Mouse (Mus musculus): ENCODE measurements around the gene Pcare. TPM values are rescaled to one million over a fixed set of nuclear protein-coding genes. Genes with fewer than 3 reads are reported as not detected.

The Pcare gene
- polyA plus RNA-seq, 1 experiment from 2014 or later = not detected

DNA sequence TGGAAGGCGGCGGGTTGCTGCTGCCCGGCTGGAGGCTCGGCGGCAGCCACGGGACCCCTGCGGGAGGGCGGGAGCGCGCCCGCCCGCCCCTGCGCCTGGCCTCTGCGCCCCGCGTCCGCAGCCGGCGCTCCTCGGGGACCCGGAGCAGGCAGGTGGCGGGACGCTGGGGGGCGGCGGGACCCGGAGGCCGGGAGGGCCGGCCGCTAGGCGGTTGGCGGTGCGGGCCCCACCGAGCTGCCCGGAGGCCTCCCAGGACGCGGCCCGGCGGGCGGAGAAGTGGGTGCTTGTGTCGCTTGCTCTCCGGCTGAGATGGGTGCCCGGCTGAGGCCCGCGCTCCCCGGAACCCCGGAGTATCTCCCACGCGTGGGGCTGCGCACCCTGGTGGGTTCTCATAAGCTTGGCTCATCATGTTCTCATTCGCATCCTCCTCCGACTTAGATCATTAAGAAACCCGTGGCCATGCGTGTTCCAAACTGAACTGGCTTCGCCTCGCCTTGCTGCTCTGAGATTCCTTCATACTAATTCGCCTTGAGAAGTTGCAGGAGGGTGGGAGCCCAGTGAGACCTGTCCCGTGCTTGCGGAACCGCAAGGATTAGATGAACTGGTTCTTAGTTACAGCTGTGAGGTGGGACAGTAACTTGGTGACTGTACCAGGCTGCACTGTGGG is 30.1 kb upstream of the Pcare start:
- ATAC-seq (replicated peaks; ENCODE audit: low FRiP score, low read depth) = peak; percentile 19
- Histone ChIP-seq H3K9ac (ENCODE audit: low read depth, low read length) (peak overlapping the region; percentile 66), H3K4me3 (replicated peaks; ENCODE audit: low read depth, low read length) (peak overlapping the region; percentile 61), H3K27me3 (ENCODE audit: insufficient read depth, low read length) (no peaks in the 10 kb centered on the region), H3K27ac (no peak overlapping the region), H3K36me3 (ENCODE audit: insufficient read depth, low read length) (no peaks in the 10 kb centered on the region), H3K9me3 (replicated peaks; ENCODE audit: low read length) (no peaks in the 10 kb centered on the region), H3K4me2 (ENCODE audit: low read length) (peak overlapping the region; percentile 79), H3K4me1 (replicated peaks; ENCODE audit: insufficient read depth, low read length) (no peaks in the 10 kb centered on the region)
- under 1% methylated on average over 47 of the region's 59 CpGs for WGBS
- peak; percentile 41 for DNase-seq (ENCODE audit: low spot score)
- TF ChIP-seq CTCF (IDR thresholded peaks at IDR 0.05; ENCODE audit: low read depth) = no peak

DNA sequence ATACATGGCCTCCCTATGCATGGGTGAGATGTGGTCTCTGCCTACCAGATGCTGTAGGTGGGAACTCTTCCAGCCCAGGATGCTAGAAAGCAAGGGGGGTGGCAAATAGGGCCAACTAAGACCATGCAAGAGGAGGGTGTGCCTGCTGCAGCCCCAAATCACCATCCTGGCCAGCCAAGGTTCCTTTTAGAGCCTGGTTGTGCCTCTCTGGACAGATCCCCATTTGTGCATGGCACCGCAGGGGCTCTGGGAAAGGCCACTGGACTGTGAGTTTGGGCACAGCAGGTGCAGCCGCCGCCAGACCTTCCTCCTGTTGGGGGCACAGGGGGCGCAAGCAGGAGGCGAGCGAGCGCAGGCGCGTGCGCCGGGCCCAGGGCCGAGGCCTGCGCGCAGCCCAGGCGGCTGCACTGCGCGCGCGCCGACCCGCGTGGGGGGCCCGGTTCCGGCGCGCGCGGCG is 29.6 kb upstream of the Pcare start:
- Histone ChIP-seq H3K9ac (ENCODE audit: low read depth, low read length) (peak overlapping the region; percentile 66), H3K4me1 (replicated peaks; ENCODE audit: insufficient read depth, low read length) (no peaks in the 10 kb centered on the region), H3K4me3 (replicated peaks; ENCODE audit: low read depth, low read length) (peak overlapping the region; percentile 61), H3K9me3 (replicated peaks; ENCODE audit: low read length) (no peaks in the 10 kb centered on the region), H3K4me2 (ENCODE audit: low read length) (peak overlapping the region; percentile 79), H3K27me3 (ENCODE audit: insufficient read depth, low read length) (no peaks in the 10 kb centered on the region), H3K36me3 (ENCODE audit: insufficient read depth, low read length) (no peaks in the 10 kb centered on the region), H3K27ac (no peak overlapping the region)
- peak; percentile 12; the same call in 1 of the 2 replicates for TF ChIP-seq CTCF (IDR thresholded peaks at IDR 0.05; ENCODE audit: low read depth)
- 0% methylated on average over 22 of the region's 29 CpGs for WGBS
- peak; percentile 82 for ATAC-seq (replicated peaks; ENCODE audit: low FRiP score, low read depth)
- peak; percentile 23 for DNase-seq (ENCODE audit: low spot score)

GRCm38 (mm10) chr17:71780945-71781344 is 28.3 kb upstream of the Pcare start:
- ATAC-seq (replicated peaks; ENCODE audit: low FRiP score, low read depth) = no peak

GRCm38 (mm10) chr17:71780490-71780889 is 27.8 kb upstream of the Pcare start:
- DNase-seq (ENCODE audit: low spot score) = no peak

More at GRCm38 (mm10) chr17:71780945-71781344, 28.3 kb upstream of the Pcare start:
- Histone ChIP-seq H3K36me3 (ENCODE audit: insufficient read depth, low read length) (no peaks in the 10 kb centered on the region), H3K4me3 (replicated peaks; ENCODE audit: low read depth, low read length) (no peak overlapping the region), H3K4me2 (ENCODE audit: low read length) (no peak overlapping the region), H3K4me1 (replicated peaks; ENCODE audit: insufficient read depth, low read length) (no peaks in the 10 kb centered on the region), H3K27ac (no peak overlapping the region), H3K9ac (ENCODE audit: low read depth, low read length) (no peak overlapping the region), H3K27me3 (ENCODE audit: insufficient read depth, low read length) (no peaks in the 10 kb centered on the region), H3K9me3 (replicated peaks; ENCODE audit: low read length) (no peaks in the 10 kb centered on the region)
- DNase-seq (ENCODE audit: low spot score) = no peak
- TF ChIP-seq CTCF (IDR thresholded peaks at IDR 0.05; ENCODE audit: low read depth) = no peak
- WGBS = 80% methylated on average over 4 of the region's 4 CpGs

GRCm38 (mm10) chr17:71778696-71779095 is 26.0 kb upstream of the Pcare start:
- H3K4me2 ChIP-seq (ENCODE audit: low read length) = no peak overlapping the region
- no peak for DNase-seq (ENCODE audit: low spot score)
- peak; percentile 39; the same call in 1 of the 2 replicates for TF ChIP-seq CTCF (IDR thresholded peaks at IDR 0.05; ENCODE audit: low read depth)
- no peaks in the 10 kb centered on the region for H3K9me3 ChIP-seq (replicated peaks; ENCODE audit: low read length)
- H3K4me1 ChIP-seq (replicated peaks; ENCODE audit: insufficient read depth, low read length) = no peaks in the 10 kb centered on the region
- no peaks in the 10 kb centered on the region for H3K27me3 ChIP-seq (ENCODE audit: insufficient read depth, low read length)
- no peak overlapping the region for H3K9ac ChIP-seq (ENCODE audit: low read depth, low read length)
- no peak for ATAC-seq (replicated peaks; ENCODE audit: low FRiP score, low read depth)
- no peak overlapping the region for H3K4me3 ChIP-seq (replicated peaks; ENCODE audit: low read depth, low read length)
- 81% methylated on average over 3 of the region's 3 CpGs for whole genome bisulfite sequencing
- H3K36me3 ChIP-seq (ENCODE audit: insufficient read depth, low read length) = no peaks in the 10 kb centered on the region
- H3K27ac ChIP-seq = no peak overlapping the region

More at GRCm38 (mm10) chr17:71780490-71780889, 27.8 kb upstream of the Pcare start:
- ATAC-seq (replicated peaks; ENCODE audit: low FRiP score, low read depth) = no peak
- no peak overlapping the region for H3K4me2 ChIP-seq (ENCODE audit: low read length)
- H3K9ac ChIP-seq (ENCODE audit: low read depth, low read length) = no peak overlapping the region
- no peak overlapping the region for H3K4me3 ChIP-seq (replicated peaks; ENCODE audit: low read depth, low read length)
- H3K9me3 ChIP-seq (replicated peaks; ENCODE audit: low read length) = no peaks in the 10 kb centered on the region
- 64% methylated on average over 2 of the region's 2 CpGs for WGBS
- H3K27ac ChIP-seq = no peak overlapping the region
- no peaks in the 10 kb centered on the region for H3K27me3 ChIP-seq (ENCODE audit: insufficient read depth, low read length)
- H3K4me1 ChIP-seq (replicated peaks; ENCODE audit: insufficient read depth, low read length) = no peaks in the 10 kb centered on the region
- no peak for TF ChIP-seq CTCF (IDR thresholded peaks at IDR 0.05; ENCODE audit: low read depth)
- no peaks in the 10 kb centered on the region for H3K36me3 ChIP-seq (ENCODE audit: insufficient read depth, low read length)

- WGBS = 73% methylated on average over 4 of the region's 4 CpGs
- Histone ChIP-seq H3K36me3 (ENCODE audit: insufficient read depth, low read length) (no peaks in the 10 kb centered on the region), H3K27ac (no peak overlapping the region), H3K4me1 (replicated peaks; ENCODE audit: insufficient read depth, low read length) (no peaks in the 10 kb centered on the region), H3K4me3 (replicated peaks; ENCODE audit: low read depth, low read length) (no peak overlapping the region), H3K27me3 (ENCODE audit: insufficient read depth, low read length) (no peaks in the 10 kb centered on the region), H3K4me2 (ENCODE audit: low read length) (no peak overlapping the region), H3K9ac (ENCODE audit: low read depth, low read length) (no peak overlapping the region), H3K9me3 (replicated peaks; ENCODE audit: low read length) (no peaks in the 10 kb centered on the region)
- no peak for TF ChIP-seq CTCF (IDR thresholded peaks at IDR 0.05; ENCODE audit: low read depth)
- no peak for DNase-seq (ENCODE audit: low spot score)
- ATAC-seq (replicated peaks; ENCODE audit: low FRiP score, low read depth) = no peak
Observed at GRCm38 (mm10) chr17:71775279-71775678, 22.6 kb upstream of the Pcare start.

All from kidney, postnatal 0 days (tissue).